Mouse (Mus musculus) embryonic facial prominence, embryonic 11.5 days (tissue): Measurements from ENCODE around the gene St3gal4. TPM values are rescaled to one million over a fixed set of nuclear protein-coding genes. Genes with fewer than 3 reads are reported as not detected.

Source experiments
- ATAC-seq: fragments of 200-750 bp; cut with Nextera tagmentation; replicated peaks from 2 replicates; pipeline ENCODE4 v1.8.0; 2017; ENCODE audit warnings: low read depth; ENCODE audit not compliant: insufficient number of reproducible peaks, low FRiP score, low TSS enrichment
- DNase-seq: peaks from one replicate; pipeline ENCODE4 v3.0.0-alpha.2; 2015; ENCODE audit warnings: low spot score
- H3K27ac ChIP-seq: fragments of 300-500 bp; sonication (generic); replicated peaks from 2 replicates; pipeline ENCODE4 v1.5.1; 2014; ENCODE audit warnings: mild to moderate bottlenecking, low read depth, low read length, control low read depth
- H3K27me3 ChIP-seq: fragments of 300-500 bp; sonication (generic); 2 replicates; pipeline ENCODE4 v1.6.1; 2014; ENCODE audit warnings: mild to moderate bottlenecking, low read length, moderate library complexity, mixed read lengths; ENCODE audit not compliant: control insufficient read depth, insufficient read depth
- H3K36me3 ChIP-seq: fragments of 300-500 bp; sonication (generic); replicated peaks from 2 replicates; pipeline ENCODE4 v1.6.1; 2014; ENCODE audit warnings: low read depth, mild to moderate bottlenecking, low read length, moderate library complexity, mixed read lengths; ENCODE audit not compliant: control insufficient read depth, insufficient read depth
- H3K4me1 ChIP-seq: fragments of 300-500 bp; sonication (generic); 2 replicates; pipeline ENCODE4 v1.6.1; 2014; ENCODE audit warnings: low read length, mixed read lengths; ENCODE audit not compliant: control insufficient read depth, insufficient read depth
- H3K4me2 ChIP-seq: fragments of 300-500 bp; sonication (generic); 2 replicates; pipeline ENCODE4 v1.6.1; 2014; ENCODE audit warnings: low read depth, mild to moderate bottlenecking, control low read depth, low read length, moderate library complexity
- H3K4me3 ChIP-seq: fragments of 300-500 bp; sonication (generic); 2 replicates; pipeline ENCODE4 v1.5.1; 2014; ENCODE audit warnings: low read depth, low read length, control low read depth
- H3K9ac ChIP-seq: fragments of 300-500 bp; sonication (generic); replicated peaks from 2 replicates; pipeline ENCODE4 v1.6.1; 2014; ENCODE audit warnings: mild to moderate bottlenecking, control low read depth, low read length
- H3K9me3 ChIP-seq: fragments of 300-500 bp; sonication (generic); replicated peaks from 2 replicates; pipeline ENCODE4 v1.6.1; 2016; ENCODE audit warnings: mild to moderate bottlenecking, low read length, inconsistent platforms, mixed read lengths; ENCODE audit not compliant: control insufficient read depth
- WGBS: fragments of 180-500 bp; shearing (Covaris S2); extraction: QIAGEN DNeasy Blood & Tissue Kit; methylation state at CpG from one replicate; pipeline ENCODE4 v1.1.7; 2014; 5-methylcytosine and 5-hydroxymethylcytosine counted together
- polyA plus RNA-seq: library from polyadenylated mRNA; unstranded; fragments of >200 nt; fragmentation: Nextera tagmentation; extraction: Ambion mirVana; gene quantifications from 2 replicates; pipeline ENCODE4 v1.2.1, GENCODE M21; 2014

Gene St3gal4
- polyA plus RNA-seq, 1 experiment from 2014 or later = 24.2 TPM

DNA sequence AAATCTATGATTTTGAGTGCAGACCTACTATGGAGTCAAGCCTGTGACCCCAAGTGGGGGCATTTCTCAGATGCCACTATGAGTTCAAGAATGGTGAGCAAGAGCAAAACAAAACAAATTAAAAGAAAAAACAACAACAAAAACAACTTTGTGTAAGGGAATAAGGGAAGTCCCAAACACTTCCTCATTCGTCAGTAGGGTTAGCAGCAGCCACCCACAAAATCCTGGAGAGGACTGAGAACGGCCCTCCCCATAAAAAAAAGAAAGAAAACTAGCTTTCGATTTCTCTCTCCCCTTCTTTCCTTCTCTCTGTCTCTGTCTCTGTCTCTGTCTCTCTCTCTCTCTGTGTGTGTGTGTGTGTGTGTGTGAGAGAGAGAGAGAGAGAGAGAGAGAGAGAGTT is 62.5 kb downstream of the St3gal4 start:
- Histone ChIP-seq H3K4me3 (no peak overlapping the region), H3K36me3 (no peaks in the 10 kb centered on the region), H3K27ac (no peak overlapping the region), H3K9me3 (no peaks in the 10 kb centered on the region), H3K9ac (no peak overlapping the region), H3K4me2 (no peak overlapping the region), H3K4me1 (no peaks in the 10 kb centered on the region), H3K27me3 (no peaks in the 10 kb centered on the region)
- 95% methylated on average over 3 of the region's 3 CpGs for WGBS
- no peak for DNase-seq
- no peak for ATAC-seq

DNA sequence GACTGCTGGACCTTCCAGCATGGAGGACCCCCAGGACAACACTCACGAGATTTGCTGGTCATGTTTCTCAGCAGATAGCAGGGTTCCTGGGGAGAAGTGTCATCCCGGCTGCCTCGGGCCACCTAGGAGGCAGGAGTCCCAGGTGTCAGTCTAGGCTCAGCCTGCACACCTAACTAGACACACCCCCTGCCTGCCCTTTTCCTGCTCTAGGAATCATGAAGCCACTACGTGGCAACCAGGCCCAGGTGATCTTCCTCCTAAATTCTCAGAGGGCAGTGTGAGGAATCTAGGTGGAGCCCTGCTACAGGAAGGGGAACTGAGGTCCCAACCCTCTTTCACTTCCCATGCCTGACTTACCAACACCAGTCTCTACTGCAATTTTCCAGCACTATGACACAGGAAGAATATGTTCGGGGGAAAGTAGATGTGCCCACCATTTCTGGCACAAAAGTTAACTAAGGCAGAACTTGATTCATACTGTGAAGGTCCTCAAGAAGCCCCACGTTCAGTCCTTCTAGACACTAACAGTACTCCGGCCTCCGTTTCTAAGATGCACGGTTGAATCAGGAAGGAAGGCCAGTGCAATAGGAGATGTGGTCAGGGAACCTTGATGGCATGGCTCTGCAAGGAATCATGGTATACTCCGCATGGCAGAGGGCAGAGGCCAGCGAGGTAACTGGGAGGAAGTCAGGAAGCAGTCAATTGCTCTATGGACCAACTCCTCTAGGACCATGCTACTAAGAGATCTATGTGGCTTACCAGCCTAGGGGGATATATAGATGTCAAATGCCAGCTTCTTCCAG is 63.3 kb downstream of the St3gal4 start:
- Histone ChIP-seq H3K27me3 (no peaks in the 10 kb centered on the region), H3K9me3 (no peaks in the 10 kb centered on the region), H3K36me3 (no peaks in the 10 kb centered on the region), H3K4me1 (no peaks in the 10 kb centered on the region), H3K4me2 (no peak overlapping the region), H3K4me3 (no peak overlapping the region), H3K27ac (no peak overlapping the region), H3K9ac (no peak overlapping the region)
- 90% methylated on average over 11 of the region's 11 CpGs for WGBS
- ATAC-seq (no peak), DNase-seq (no peak)

DNA sequence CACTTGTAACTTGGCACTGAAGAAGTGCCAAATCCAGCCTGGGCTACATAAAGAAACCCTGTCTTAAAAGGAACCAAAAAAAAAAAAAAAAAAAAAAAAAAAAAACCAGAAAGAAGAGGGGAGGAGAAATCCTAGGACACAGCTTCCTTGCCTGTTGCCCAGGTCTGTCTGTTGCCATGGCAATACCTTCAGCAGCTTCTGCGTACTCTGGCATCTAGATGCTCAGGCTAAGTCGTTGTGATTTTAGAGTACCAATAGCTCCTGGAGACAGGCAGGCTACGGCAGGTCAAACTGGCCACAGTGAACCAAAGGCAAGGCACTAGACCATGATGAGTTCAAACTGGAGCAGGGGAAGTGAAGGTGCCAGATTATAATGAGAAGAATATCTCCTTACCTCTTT is 65.4 kb downstream of the St3gal4 start:
- H3K4me2 ChIP-seq = no peak overlapping the region
- ATAC-seq (no peak), DNase-seq (no peak)
- no peak overlapping the region for H3K4me3 ChIP-seq
- H3K36me3 ChIP-seq = no peaks in the 10 kb centered on the region
- no peaks in the 10 kb centered on the region for H3K27me3 ChIP-seq
- no peak overlapping the region for H3K27ac ChIP-seq
- no peaks in the 10 kb centered on the region for H3K4me1 ChIP-seq
- 83% methylated on average over 3 of the region's 3 CpGs for WGBS
- no peaks in the 10 kb centered on the region for H3K9me3 ChIP-seq
- H3K9ac ChIP-seq = no peak overlapping the region

DNA sequence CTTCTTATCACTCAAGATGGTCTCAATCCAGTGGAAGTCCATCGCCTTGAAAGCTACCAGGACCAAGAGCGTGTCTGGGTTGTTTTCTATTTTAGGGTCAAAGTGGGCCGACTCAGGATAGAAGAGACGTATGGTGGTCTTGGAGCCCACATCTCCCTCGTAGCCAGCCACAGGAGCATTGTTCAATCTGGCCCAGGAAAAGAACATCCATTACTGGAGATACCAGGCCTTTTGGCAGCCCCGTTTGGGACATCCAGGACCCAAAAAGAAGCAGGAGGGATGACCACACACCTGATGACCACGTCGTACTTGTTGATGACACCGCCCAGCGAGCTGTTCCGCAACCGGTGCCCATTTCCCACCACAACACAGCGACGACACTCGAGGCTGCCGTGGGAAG is 66.0 kb downstream of the St3gal4 start:
- WGBS = 95% methylated on average over 16 of the region's 16 CpGs
- Histone ChIP-seq H3K9ac (no peak overlapping the region), H3K36me3 (no peaks in the 10 kb centered on the region), H3K4me3 (no peak overlapping the region), H3K4me1 (no peaks in the 10 kb centered on the region), H3K27me3 (no peaks in the 10 kb centered on the region), H3K27ac (no peak overlapping the region), H3K9me3 (no peaks in the 10 kb centered on the region), H3K4me2 (no peak overlapping the region)
- DNase-seq (no peak), ATAC-seq (no peak)

DNA sequence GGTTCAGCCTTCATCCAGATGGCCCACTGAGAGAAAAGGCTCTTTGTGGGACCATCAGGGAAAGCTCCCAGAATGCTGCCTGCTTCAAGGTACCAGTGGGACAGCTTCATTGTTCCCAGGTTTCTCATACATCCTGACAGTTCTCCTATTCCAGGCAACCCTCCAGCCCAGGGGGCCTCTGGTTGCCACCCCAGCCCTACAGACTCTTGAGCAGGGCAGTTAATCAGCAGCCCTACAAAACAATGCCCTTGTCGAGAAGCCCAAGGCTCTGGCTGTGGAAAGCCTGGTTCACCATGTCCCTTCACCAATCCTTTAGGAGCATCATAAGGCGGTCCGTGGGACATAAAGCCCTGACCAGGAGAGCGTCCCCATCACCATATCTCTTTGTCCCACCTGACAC is 66.4 kb downstream of the St3gal4 start:
- ATAC-seq = no peak
- H3K9me3 ChIP-seq = no peaks in the 10 kb centered on the region
- H3K4me1 ChIP-seq = no peaks in the 10 kb centered on the region
- H3K27me3 ChIP-seq = no peaks in the 10 kb centered on the region
- no peak for DNase-seq
- H3K27ac ChIP-seq = no peak overlapping the region
- 93% methylated on average over 4 of the region's 4 CpGs for WGBS
- H3K9ac ChIP-seq = no peak overlapping the region
- no peak overlapping the region for H3K4me3 ChIP-seq
- no peaks in the 10 kb centered on the region; the same call in 1 of the 2 replicates for H3K36me3 ChIP-seq
- H3K4me2 ChIP-seq = no peak overlapping the region

DNA sequence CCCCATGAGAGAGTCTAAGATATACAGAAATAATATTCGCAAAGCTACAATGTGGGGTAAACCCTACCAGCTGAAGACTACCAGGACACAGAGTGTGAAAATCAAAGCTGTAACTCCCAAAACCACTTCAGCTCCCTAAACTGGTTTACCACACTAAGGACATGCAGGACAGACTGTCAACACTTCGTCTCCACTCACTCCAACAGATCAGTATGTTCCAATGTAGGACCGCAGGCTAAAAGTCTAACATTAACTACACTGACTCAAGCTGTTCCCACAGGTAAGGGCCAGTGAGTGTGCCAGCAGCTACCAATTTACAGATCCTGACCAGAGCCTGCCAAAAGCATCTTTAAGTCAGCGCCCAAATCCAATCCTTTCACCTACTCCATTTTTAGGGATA is 67.4 kb downstream of the St3gal4 start:
- Histone ChIP-seq H3K36me3 (peaks cover 2% of the 10 kb centered on the region; the same call in 1 of the 2 replicates), H3K27ac (no peak overlapping the region), H3K9me3 (no peaks in the 10 kb centered on the region), H3K9ac (no peak overlapping the region), H3K27me3 (no peaks in the 10 kb centered on the region), H3K4me3 (no peak overlapping the region), H3K4me1 (no peaks in the 10 kb centered on the region), H3K4me2 (no peak overlapping the region)
- no peak for DNase-seq
- 91% methylated on average over 4 of the region's 4 CpGs for WGBS
- no peak for ATAC-seq

DNA sequence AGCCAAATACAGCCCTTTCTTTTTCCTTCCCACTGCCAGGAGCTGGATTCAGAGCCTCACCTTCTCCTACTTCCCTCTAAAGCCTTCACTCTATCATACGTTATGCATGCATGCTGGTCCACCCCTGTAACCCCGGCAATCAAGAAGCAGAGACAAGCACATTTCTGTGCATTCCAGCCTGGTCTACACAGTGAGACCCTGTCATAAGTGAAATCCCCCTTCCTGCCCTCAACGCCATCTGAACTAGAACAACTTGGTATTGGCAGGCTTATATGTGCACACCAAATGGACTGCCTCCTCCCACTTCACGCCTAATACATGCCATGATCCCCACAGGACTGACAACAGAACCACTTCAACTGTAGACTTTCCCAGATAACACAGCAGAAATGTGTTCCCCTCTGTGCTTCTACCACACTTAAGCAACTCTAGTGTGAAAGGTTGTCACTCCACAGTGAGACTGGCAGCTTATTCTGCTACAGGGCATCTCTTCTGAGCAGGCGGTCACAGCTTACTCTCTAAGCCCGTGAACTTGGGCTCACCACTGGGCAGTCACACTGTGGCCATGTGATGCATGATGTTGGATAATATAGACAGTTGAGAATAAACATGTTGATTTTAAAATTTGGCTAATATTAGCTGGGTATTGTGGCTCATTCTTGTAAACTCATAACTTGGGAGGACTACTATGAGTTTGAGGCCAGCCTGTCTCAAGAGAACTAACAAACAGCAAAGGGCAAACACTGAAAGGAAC is 68.2 kb downstream of the St3gal4 start:
- ATAC-seq (no peak), DNase-seq (no peak)
- Histone ChIP-seq H3K27me3 (no peaks in the 10 kb centered on the region), H3K9me3 (no peaks in the 10 kb centered on the region), H3K4me2 (no peak overlapping the region), H3K36me3 (peaks cover 2% of the 10 kb centered on the region; the same call in 1 of the 2 replicates), H3K4me3 (no peak overlapping the region), H3K9ac (no peak overlapping the region), H3K27ac (no peak overlapping the region), H3K4me1 (no peaks in the 10 kb centered on the region)
- WGBS = 90% methylated on average over 6 of the region's 6 CpGs

DNA sequence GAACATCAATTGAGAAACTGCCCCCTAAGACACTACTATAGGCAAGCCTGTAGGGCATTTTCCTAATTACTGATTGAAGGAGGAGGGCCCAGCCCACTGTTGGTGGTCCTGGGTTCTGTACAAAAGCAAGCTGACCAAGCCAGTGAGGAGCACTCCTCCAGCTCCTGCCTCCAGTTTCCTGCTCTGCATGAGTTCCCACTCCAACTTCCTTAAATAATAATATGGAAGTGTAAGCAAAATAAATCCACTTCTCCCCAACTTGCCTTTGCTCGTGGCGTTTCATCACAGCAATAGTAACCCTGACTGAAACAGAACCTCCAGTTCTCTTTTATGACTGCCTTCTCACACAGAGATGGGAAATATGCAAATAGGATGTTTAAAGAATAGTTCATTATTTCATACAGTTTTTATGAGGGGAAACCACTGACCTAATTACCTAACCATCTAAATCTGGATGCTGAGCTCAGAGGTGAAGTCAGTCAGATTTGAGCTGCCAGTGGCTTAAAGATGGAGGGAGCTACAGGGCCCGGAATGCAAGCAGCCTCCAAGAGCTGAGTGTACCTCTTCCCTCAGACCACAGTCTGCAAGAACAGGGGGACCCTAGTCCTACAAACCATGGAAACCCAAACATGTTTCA is 69.1 kb downstream of the St3gal4 start:
- H3K9ac ChIP-seq = no peak overlapping the region
- ATAC-seq (no peak), DNase-seq (no peak)
- H3K27me3 ChIP-seq = no peaks in the 10 kb centered on the region
- H3K4me2 ChIP-seq = no peak overlapping the region
- no peak overlapping the region for H3K4me3 ChIP-seq
- peaks cover 2% of the 10 kb centered on the region; the same call in 1 of the 2 replicates for H3K36me3 ChIP-seq
- 88% methylated on average over 3 of the region's 3 CpGs for WGBS
- H3K9me3 ChIP-seq = no peaks in the 10 kb centered on the region
- H3K4me1 ChIP-seq = no peaks in the 10 kb centered on the region
- H3K27ac ChIP-seq = no peak overlapping the region
